Mouse (Mus musculus) cerebral cortex, adult 2 months (tissue): ENCODE data around the gene 2410004P03Rik.

ENCODE experiments used
- WGBS: fragments of 180-500 bp; shearing (Covaris S2); methylation state at CpG from one replicate; pipeline ENCODE4 v1.1.7; 2018; 5-methylcytosine and 5-hydroxymethylcytosine counted together

2410004P03Rik gene

DNA sequence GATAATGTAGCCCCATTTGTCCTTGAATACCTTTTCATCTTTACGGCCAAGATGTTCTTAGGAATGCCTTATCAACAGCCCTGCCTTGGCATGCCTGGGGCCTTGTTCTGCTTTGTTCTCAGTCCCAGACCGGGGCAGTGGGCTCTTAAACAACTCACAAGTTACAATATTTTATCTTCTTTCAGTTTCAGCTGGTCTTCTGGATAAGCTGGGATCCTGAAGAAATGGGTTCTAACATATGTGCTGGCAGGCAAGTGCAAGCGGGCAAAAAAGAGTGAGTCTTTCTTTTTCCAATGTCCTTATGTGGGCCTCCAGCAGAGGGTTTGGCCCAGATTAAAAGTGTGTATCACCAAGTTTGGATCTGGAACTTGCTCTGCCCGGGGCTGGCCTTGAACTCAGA is 9.6 kb upstream of the 2410004P03Rik start:
- 82% methylated on average over 4 of the region's 4 CpGs for WGBS

GRCm38 (mm10) chr12:17018468-17018867 is 6.9 kb upstream of the 2410004P03Rik start:
- 27% methylated on average over 4 of the region's 4 CpGs for WGBS

- 46% methylated on average over 2 of the region's 2 CpGs for WGBS
These were observed 4.2 kb upstream of the 2410004P03Rik start for GRCm38 (mm10) chr12:17015711-17016110.

- WGBS: 94% methylated on average over 2 of the region's 2 CpGs
These were observed 756 bp upstream of the 2410004P03Rik start for GRCm38 (mm10) chr12:17012067-17012899.

DNA sequence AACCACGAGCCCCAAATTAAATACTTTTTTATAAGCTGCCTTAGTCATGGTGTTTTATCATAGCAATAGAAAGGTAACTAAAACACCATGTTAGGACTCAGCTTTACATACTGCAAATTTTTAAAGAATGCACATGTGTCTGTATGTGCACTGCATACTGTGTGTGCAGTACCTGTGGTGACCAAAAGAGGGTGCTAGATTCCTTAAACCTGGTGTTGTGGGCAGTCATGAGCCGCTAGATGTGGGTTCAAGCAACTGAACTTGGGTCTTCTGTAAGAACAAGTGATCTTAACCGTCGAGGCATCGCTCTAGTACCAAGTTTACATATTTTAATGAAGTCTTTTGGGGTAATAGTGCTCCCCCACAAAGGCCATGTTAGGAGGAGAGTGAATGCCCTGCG is 2.1 kb downstream of the 2410004P03Rik start:
- WGBS: 95% methylated on average over 6 of the region's 6 CpGs

- WGBS: 68% methylated on average over 4 of the region's 4 CpGs
These were observed 10.3 kb downstream of the 2410004P03Rik start for GRCm38 (mm10) chr12:17001211-17001610.

GRCm38 (mm10) chr12:17000628-17001027 is 10.9 kb downstream of the 2410004P03Rik start:
- WGBS: 77% methylated on average over 6 of the region's 6 CpGs

DNA sequence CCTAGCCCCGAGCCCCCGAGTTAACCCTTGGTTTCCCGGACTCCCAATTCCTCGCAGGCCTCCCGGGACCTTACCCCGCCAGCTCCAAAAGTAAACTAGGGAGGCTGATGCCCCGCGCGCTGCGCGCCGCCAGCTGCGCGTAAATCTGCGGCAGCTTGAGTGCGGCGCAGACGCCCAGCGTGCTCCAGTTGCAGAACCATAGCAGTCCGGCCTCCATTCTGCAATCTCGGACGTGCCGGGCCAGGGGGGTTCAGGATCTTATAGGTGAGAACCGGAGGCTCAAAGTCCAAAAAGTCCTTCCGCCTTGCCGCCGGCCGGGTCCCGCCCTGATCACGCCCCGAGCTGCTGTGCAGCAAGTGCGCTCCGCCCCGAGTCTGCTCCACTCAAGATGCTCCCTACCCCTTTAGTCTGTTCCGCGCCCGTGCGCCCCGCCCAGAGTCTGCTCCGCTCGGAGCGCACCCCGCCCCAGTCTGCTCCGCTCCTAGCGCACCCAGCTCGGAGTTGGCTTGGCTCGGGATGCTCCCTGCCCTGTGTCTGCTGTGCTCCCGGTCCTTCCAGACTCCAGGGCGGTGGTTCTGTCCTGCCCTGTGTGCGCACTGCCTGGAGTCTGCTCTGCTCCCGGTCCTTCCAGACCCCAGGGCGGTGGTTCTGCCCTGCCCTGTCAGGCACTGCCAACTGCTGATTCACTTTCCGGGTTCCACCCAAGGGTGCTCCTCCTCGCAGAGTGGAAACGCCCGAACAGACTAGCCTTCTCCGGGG is 11.6 kb downstream of the 2410004P03Rik start, which contains the start of gene Pqlc3:
Gene Pqlc3 (minus strand): TSS at position 670 of the 759 bp plus-strand sequence.
- WGBS: under 1% methylated on average over 57 of the region's 57 CpGs

- WGBS: 6% methylated on average over 10 of the region's 10 CpGs
These were observed 12.4 kb downstream of the 2410004P03Rik start for GRCm38 (mm10) chr12:16999146-16999545.

DNA sequence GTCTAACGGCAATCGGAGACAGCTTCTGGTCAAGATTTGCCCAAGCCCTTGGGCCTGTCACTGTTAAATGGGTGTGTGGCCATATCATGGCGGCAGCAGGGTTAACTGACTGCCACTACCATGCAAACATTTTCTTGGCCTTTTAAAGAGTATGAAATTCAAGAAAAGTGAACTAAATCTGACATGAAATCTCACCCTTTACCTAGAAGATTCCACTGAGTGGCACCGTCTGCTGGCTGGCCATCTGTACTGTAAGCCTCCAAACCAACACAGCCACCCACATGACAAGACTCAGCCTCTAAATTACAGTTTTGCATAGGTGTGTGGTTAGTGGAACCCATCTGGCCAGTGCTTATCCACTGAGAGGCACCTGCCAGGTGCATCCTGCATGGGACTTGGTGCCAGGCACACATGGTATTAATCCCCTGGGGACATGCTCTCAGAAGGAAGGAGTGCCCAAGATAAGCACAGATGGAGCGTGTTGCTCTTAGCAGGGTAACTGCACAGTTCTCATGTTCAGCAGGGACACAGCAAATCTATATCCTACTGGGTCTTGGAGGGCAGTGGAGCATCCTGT is 14.6 kb downstream of the 2410004P03Rik start:
- 78% methylated on average over 5 of the region's 5 CpGs for WGBS

DNA sequence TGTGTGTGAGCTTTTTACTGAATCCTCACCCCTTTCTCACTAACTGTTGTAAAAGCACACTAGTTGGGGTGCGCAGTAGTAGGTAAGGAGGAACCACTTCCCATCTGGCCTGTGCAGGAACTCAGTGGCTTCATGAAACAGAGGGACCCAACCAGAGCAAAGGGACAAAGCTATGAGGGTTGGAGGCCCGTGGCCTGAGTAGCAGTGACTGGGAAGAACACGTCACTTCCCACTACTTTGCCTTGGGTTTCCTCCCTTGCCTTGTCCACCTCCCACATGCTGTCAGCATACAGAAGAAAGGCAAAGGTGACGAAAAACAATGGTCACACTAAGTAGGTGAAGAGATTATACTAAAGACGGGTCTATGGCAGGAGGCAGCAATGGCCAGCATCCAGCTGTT is 15.2 kb downstream of the 2410004P03Rik start:
- 76% methylated on average over 5 of the region's 5 CpGs for WGBS

DNA sequence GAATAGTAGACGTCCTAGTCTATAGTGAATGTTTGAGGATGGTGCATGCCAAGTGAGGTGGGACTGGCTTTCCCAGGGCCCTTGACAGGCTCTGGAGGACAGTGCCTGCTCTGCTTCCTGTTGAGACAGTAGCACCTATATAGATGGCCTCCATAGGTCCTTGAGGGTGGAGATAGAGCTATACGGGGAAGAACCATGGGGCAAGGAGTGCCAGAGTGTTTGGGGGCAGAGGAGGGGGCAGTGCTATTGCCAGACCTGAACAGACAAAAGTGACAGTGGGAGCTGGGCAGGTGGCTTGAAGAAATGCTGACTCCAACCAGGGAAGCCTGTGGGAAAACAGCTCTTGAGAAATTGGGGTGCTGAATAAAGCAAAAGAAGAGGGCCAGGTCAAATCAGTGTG is 17.2 kb downstream of the 2410004P03Rik start:
- 72% methylated on average over 2 of the region's 2 CpGs for WGBS

DNA sequence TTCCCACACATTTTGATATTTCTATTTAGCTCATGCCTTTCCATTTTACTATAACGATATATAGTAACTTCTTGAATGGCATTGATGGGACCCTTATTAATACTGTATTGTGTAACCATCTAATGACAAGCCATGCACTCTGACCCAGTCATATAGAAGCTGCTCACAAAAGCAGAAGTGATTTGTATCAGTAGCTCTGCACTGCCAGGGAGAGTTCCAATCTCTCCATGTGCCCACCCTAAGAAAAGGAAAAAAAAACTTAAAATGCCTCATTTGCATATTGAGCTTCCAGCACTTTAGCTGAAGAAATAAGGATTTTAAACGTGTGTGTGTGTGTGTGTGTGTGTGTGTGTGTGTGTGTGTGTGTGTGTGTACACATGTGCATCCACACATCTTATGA is 19.2 kb downstream of the 2410004P03Rik start:
- 69% methylated on average over 2 of the region's 2 CpGs for WGBS

- WGBS: 78% methylated on average over 2 of the region's 2 CpGs
These were observed 20.2 kb downstream of the 2410004P03Rik start for GRCm38 (mm10) chr12:16991376-16991775.

DNA sequence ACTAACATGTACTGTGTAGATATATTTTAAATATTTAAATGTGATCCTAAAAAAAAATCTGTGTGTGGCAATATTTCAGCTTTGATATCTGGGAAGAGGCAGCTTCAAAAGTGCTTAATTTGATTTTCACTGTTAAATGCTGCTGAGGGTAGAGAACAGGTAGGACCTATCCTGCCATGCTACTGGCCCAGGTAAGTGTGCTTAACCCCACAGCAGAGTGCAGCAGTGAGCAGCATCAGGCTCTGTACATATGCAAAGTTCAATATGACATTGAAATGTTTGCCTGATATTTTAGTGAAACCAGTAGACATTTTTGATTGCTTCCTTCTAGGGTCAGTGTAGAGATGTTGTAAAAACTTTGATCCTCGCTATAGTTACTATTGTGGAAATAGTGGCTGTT is 25.7 kb downstream of the 2410004P03Rik start:
- 90% methylated on average over 1 of the region's 1 CpGs for WGBS

DNA sequence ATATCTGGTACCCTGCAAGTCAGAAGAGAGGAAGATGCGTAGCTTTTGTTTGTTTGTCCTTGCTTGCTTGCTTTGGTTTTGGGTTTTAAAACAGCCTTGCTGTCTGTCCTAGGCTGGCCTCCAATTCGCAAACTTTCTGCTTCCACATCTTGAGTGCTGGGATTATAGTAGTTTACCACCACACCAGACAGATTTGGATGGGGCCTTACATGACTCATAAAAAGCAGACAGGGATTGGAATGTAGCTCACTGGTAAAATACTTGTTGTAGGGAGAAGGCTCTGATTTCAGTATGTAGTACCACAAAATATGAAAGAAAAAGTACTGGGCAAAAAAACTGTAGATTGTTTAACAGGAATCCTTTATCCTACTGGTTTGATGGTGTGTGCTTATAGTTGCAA is 44.7 kb downstream of the 2410004P03Rik start:
- WGBS: 82% methylated on average over 2 of the region's 2 CpGs

DNA sequence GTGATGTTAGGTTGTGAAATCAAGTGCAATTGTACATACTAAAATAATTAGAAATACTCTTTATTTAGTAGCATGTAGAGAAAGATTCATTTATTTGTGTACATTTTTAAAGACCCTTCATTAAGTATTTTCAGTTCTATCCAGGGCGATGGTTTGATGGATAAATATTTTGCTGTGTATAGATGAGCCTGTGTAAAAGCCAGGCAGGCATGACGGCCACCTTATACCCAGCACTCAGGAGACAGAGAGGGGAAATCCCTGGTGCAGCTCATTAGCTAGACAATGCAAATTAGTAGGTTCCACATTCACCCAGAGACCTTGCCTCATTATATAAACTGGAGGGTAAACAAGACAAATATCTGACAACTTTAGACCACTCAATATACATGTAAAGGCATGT is 48.2 kb downstream of the 2410004P03Rik start:
- WGBS: 80% methylated on average over 2 of the region's 2 CpGs

DNA sequence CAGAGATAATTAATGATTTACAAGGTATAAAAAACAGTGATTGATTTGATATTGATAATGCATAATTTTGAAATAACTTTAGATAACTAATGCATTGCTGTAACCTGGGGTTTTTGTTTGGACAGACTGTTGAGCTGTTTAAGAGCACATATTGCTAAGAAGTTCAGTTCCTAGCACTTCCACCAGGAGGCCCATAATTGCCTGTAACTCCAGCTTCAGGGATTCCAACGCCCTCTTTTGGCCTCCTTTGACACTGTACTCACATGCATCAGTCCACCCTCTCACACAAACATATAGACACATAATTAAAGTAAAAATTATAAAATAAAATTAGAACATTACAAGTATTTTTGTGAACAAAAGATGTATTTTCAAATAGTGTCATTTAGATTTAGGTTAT is 52.7 kb downstream of the 2410004P03Rik start:
- 56% methylated on average over 1 of the region's 1 CpGs for WGBS
